Mouse (Mus musculus): Measurements from ENCODE around the gene Tfcp2l1.

Gene Tfcp2l1

DNA sequence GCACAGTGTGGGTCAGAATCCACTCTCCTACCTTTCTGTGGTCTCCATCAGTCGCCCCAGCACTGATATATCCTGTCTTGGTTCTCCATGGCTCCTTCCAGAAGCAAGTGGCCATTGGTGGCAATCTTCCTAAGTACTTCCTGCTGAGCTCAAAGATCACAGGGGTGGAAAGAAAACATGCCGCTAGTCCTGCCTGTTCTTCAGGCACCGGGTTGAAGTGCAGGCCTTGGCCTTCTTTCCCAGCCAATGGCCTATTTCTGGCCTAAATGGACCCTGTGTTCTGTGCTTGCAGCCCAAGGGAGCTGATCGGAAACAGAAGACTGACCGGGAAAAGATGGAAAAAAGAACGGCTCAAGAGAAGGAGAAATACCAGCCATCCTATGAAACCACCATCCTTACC is 31.0 kb downstream of the Tfcp2l1 start:
- DNase-seq, result no peak

- no peak for DNase-seq
These were observed 33.2 kb downstream of the Tfcp2l1 start for GRCm38 (mm10) chr1:118660880-118661465.

GRCm38 (mm10) chr1:118663062-118663461 is 35.3 kb downstream of the Tfcp2l1 start:
- DNase-seq, result no peak

DNA sequence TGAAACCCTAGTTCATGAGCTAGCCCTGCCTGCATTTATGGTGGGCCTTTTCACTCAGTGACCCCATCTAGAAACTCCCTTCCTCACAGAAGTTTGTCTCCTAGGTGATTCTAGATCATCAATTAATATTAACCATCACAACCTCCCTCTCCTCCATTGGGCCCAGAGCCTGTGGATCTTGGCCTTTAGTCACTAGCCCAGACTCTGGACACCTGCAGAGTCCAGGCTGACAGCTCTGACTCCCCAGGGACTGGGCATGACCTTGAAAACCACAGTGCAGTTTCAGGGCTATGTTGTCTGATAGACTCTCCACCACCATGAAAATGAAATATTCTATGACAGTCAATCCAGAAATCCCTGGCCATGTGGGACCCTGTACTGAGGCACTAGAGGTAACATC is 39.8 kb downstream of the Tfcp2l1 start:
- no peak for DNase-seq

- DNase-seq, result peak; percentile 24
These were observed 44.5 kb downstream of the Tfcp2l1 start for GRCm38 (mm10) chr1:118672196-118672595.

DNA sequence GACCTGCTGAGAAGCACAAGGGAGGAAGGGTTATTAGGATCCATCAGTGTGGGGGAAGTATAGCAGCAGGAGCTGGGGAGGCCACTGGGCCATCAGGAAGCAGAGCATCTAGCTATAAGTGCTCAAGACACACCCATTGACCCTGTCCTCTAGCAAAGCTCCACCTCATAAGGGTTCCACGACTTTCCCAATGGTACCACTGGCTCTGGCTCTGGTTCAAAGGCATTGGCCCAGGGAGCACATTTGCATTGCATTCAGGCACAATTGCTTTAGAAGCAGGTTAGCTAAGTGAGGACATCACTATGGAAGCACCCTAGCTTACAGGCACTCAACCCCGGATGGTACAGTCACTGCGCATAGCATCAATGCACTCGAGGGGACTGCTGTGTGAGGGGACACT is 46.4 kb downstream of the Tfcp2l1 start:
- no peak for DNase-seq

GRCm38 (mm10) chr1:118681980-118682379 is 54.2 kb downstream of the Tfcp2l1 start:
- DNase-seq, result no peak

GRCm38 (mm10) chr1:118683686-118684085 is 55.9 kb downstream of the Tfcp2l1 start:
- DNase-seq, result no peak

DNA sequence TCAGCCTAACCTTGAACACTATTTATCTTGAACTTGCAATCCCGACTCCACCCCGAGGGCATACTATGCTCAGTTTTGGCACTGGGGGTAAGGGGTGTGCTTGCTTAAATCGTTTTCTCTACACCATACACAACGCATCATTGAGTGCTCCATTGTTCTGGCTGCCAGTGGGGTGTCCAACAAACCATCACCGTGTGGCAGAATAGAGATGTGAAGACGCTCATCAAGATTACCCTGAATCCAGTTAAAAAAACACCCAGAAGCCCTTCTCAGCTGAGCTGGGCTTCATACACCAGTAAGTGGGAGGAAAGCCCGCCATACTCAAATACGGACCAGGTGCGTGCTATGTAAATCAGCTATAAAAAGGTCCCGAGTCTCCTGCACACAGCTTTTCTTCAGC is 60.0 kb downstream of the Tfcp2l1 start:
- DNase-seq, result no peak

GRCm38 (mm10) chr1:118689830-118690229 is 62.1 kb downstream of the Tfcp2l1 start:
- no peak for DNase-seq

DNA sequence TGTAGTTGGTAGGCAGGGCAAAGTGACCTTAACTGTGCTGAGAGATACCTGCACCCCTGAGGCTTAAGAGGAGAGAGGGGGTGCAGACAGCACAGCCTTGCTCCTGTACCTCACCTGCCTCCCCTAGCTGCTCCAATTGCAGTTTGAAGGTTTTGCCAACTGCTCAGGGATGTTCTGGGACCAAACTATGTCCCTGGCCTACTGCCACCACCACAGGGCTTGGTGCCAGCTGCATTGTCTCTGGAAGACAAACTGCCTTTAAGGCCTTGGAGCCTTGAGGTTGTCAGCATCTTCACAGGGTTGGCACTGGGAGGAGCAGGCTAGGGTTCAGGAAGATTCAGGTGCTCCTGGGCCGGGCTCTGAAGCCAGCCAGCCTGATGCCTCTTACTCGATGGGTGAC is 66.7 kb downstream of the Tfcp2l1 start:
- no peak for DNase-seq

DNA sequence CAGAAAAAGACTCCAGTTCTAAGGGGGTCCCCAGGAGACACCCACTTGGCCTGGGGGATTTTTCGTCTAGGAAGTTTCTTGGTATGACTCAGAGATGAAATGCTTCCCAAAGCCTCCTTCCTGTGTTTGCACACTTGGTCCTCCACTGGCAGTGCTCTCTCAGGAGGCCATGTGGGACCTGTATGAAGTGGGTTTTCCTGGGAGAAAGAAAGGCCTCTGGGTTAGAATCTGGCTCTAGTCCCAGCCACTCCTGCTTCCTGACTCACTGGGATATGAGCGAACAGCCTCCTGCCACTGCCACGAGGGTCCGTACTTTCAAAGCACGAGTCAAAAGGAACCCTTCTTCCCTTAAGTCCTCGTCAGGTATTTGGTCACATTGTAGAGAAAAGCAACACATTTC is 70.2 kb downstream of the Tfcp2l1 start:
- no peak for DNase-seq

GRCm38 (mm10) chr1:118699118-118699890 is 71.6 kb downstream of the Tfcp2l1 start:
- no peak for DNase-seq

GRCm38 (mm10) chr1:118699961-118700360 is 72.2 kb downstream of the Tfcp2l1 start:
- no peak for DNase-seq

DNA sequence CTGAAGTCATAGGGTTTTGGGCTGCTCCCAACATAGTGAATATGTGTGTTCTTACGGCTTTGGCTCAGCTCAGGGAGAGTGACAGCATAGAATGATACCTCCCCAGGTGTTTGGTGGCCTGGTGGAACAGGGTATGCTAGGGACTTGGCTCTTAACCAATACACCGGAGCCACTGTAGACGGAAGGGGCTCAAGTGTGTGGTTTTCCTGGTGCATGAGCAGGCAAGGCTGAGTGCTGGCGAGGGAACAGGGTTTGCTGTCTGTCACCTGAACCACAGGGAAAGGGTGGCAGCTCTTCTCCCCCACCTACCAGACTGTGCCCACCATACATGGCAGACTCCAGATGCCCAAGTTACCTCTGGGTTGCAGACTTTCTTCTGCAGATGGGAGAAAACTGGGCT is 83.9 kb downstream of the Tfcp2l1 start:
- DNase-seq, result no peak

DNA sequence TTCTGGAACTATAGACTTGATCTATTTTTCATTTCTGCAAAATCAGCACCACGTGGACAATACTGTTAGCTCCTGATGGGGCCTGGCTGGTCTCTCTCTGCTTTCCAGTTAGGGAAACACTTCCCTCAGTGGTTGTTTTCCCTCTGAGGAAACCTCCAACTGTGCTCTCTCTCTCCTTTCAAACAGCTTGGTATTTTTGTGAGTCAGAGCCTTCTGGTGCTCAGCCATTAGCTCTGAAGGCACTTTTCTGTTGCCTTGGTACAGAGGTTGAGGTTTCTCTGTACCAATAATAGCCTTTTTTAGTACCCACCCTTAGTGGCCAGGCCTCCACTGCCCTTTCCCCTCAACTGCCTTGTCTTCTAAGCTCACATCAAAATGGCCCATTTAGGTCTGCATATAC is 88.5 kb downstream of the Tfcp2l1 start:
- DNase-seq, result peak; percentile 7

DNA sequence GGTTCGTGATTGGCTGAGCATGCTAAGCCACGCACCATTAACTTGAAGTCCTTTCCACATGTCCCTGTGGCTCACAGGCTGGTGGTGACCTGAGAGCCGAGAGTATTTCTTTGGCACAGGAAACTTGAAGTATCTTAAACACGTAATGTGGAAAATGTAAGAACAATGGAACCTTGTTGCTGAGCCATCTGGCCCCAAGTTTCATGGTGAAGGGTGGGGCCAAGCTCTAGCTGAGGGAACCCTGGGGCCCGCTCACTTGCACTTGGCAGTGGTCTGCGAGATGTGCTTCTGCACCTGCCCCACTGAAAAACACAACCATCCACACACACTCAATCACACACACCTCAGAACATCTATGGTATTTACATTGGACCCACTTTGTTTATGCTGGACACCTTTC is 90.3 kb downstream of the Tfcp2l1 start:
- DNase-seq, result no peak

- DNase-seq, result no peak
These were observed 92.0 kb downstream of the Tfcp2l1 start for GRCm38 (mm10) chr1:118719699-118720098.

- no peak for DNase-seq
These were observed 92.8 kb downstream of the Tfcp2l1 start for GRCm38 (mm10) chr1:118720474-118721095.

DNA sequence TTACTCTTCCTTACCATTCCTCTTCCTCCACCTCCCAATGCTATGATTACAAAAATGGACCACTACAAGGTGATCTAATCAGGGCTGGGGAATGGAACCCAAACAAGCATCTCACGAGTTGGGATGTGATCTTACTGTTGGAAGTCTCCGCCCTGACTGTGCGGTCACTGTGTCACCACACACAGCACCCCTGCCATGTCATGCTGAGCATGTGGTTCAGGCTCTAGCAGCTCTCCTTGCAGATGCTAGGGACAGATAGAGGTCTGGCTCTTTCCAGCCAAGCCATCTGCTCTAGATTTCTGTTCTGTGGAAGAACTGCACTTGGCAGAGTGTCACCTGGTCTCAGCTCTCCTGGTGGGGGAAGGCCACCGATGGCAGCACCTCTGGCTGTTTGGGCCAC is 99.3 kb downstream of the Tfcp2l1 start:
- no peak for DNase-seq

DNA sequence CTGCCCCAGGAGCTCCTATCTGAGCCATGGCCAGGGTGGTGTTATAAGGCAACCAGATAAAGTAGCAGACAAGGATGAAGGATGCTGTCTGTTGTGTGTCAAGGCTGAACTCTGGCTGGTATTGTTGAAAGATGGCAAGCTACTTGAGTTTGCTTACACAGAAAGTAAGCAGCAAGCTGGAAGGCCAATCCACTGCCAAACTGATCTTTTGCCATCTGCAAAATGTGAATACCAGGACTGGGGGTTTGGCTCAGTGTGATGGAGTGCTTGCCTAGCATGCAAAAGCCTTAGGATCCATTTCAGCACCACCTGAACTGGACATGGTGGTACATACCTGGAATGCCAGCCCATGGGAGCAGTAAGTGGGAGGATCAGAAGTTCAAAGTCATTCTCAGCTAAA is 101.1 kb downstream of the Tfcp2l1 start:
- DNase-seq, result no peak
